22 mouse cellular contexts compared by ENCODE assay signal in the genomic region with DNA sequence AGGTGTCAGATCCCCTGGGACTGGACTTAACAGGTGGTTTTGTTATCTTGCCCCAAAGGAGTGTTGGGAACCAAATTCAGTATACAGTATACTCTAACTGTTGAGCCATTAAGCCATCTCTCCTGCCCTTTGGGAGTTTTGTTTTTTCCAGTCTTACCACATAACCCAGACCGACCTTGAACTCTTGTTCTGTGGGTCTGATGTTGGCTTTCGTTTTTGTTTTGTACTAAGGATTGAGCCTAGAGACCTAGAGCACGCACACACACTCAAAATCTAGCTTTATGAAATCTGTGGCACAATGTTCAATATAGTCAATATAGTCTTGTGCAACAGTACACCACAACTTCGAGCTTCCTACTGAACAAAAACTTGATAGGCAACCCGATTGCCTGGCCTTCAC. TPM values are rescaled to one million over a fixed set of nuclear protein-coding genes. Genes with fewer than 3 reads are reported as not detected.
DNase-seq lines count a peak whose midpoint lies in the region; ATAC-seq and TF ChIP-seq lines count a peak whose summit lies in the region.
"Had no signal": no experiment of that assay in that cellular context is flagged by ENCODE, and none has a peak within 500 bp of the region (broad histone marks: within the 10 kb centered on the region; RNA-seq: fewer than 3 reads in every experiment).

No protein-coding gene starts in this region.

- H3K4me1 ChIP-seq in liver, embryonic 11.5 days (replicated peaks; ENCODE audit: control insufficient read depth, insufficient read depth, low read length) = no peaks in the 10 kb centered on the region
- H3K4me1 ChIP-seq in liver, embryonic 12.5 days = no peaks in the 10 kb centered on the region
- H3K4me1 ChIP-seq in liver, postnatal 0 days (ENCODE audit: insufficient read depth) = no peaks in the 10 kb centered on the region
- H3K4me1 ChIP-seq in limb, embryonic 10.5 days = no peaks in the 10 kb centered on the region
- H3K4me1 ChIP-seq: embryonic facial prominence, embryonic 13.5 days; embryonic facial prominence, embryonic 15.5 days; forebrain, embryonic 10.5 days; forebrain, embryonic 12.5 days had no signal

- no peaks in the 10 kb centered on the region for H3K9me3 ChIP-seq in liver, embryonic 11.5 days (ENCODE audit: control insufficient read depth, low read length)
- no peaks in the 10 kb centered on the region for H3K9me3 ChIP-seq in liver, embryonic 12.5 days (replicated peaks)
- no peaks in the 10 kb centered on the region for H3K9me3 ChIP-seq in liver, postnatal 0 days (ENCODE audit: low read length)
- H3K9me3 ChIP-seq in limb, embryonic 10.5 days (replicated peaks) = no peaks in the 10 kb centered on the region
- H3K9me3 ChIP-seq: embryonic facial prominence, embryonic 13.5 days; embryonic facial prominence, embryonic 15.5 days; forebrain, embryonic 10.5 days; forebrain, embryonic 12.5 days had no signal

- no peak for TF ChIP-seq EP300 in liver, postnatal 0 days (IDR thresholded peaks at IDR 0.05; ENCODE audit: low read depth)

- H3K27ac ChIP-seq in liver, embryonic 11.5 days (ENCODE audit: low read depth, low read length) = no peak overlapping the region
- no peak overlapping the region for H3K27ac ChIP-seq in liver, embryonic 12.5 days
- peak overlapping the region; percentile 37 for H3K27ac ChIP-seq in liver, postnatal 0 days (ENCODE audit: low read depth)
- no peak overlapping the region for H3K27ac ChIP-seq in limb, embryonic 10.5 days
- H3K27ac ChIP-seq: embryonic facial prominence, embryonic 13.5 days; embryonic facial prominence, embryonic 15.5 days; forebrain, embryonic 10.5 days; forebrain, embryonic 12.5 days had no signal

- no peak overlapping the region for H3K4me3 ChIP-seq in liver, embryonic 11.5 days (ENCODE audit: low read depth, low read length)
- no peak overlapping the region for H3K4me3 ChIP-seq in liver, embryonic 12.5 days
- H3K4me3 ChIP-seq in liver, postnatal 0 days (ENCODE audit: low read depth, low read length) = no peak overlapping the region
- H3K4me3 ChIP-seq in limb, embryonic 10.5 days = no peak overlapping the region
- H3K4me3 ChIP-seq: embryonic facial prominence, embryonic 13.5 days; embryonic facial prominence, embryonic 15.5 days; erythroblast, embryonic 14.5 days; forebrain, embryonic 10.5 days; forebrain, embryonic 12.5 days had no signal

- H3K9ac ChIP-seq in liver, embryonic 11.5 days (ENCODE audit: low read depth, low read length) = no peak overlapping the region
- H3K9ac ChIP-seq in liver, embryonic 12.5 days = no peak overlapping the region
- H3K9ac ChIP-seq in liver, postnatal 0 days (replicated peaks) = no peak overlapping the region
- H3K9ac ChIP-seq: embryonic facial prominence, embryonic 13.5 days; embryonic facial prominence, embryonic 15.5 days; forebrain, embryonic 12.5 days had no signal

- peak; percentile 29; the same call in 1 of the 2 replicates for ATAC-seq in liver, embryonic 11.5 days (replicated peaks; ENCODE audit: low FRiP score)
- no peak for ATAC-seq in liver, embryonic 12.5 days
- ATAC-seq in liver, postnatal 0 days = peak; percentile 83
- ATAC-seq: forebrain, embryonic 14.5 days; forebrain, embryonic 16.5 days had no signal

- 85% methylated on average over 5 of the region's 5 CpGs for WGBS in liver, embryonic 11.5 days
- WGBS in liver, embryonic 12.5 days (ENCODE audit: insufficient replicate concordance) = 86% methylated on average over 5 of the region's 5 CpGs
- 67% methylated on average over 5 of the region's 5 CpGs for WGBS in liver, postnatal 0 days (ENCODE audit: insufficient replicate concordance)
- WGBS in limb, embryonic 10.5 days = 95% methylated on average over 5 of the region's 5 CpGs

- no peak for TF ChIP-seq CTCF in liver, postnatal 0 days (IDR thresholded peaks at IDR 0.05; ENCODE audit: low read depth)

- peaks cover 36% of the 10 kb centered on the region for H3K36me3 ChIP-seq in liver, embryonic 11.5 days (ENCODE audit: control insufficient read depth, insufficient read depth, low read length)
- peaks cover 56% of the 10 kb centered on the region for H3K36me3 ChIP-seq in liver, embryonic 12.5 days
- H3K36me3 ChIP-seq in liver, postnatal 0 days (replicated peaks; ENCODE audit: insufficient read depth, low read length) = peaks cover 40% of the 10 kb centered on the region
- peaks cover 58% of the 10 kb centered on the region for H3K36me3 ChIP-seq in limb, embryonic 10.5 days

- H3K4me2 ChIP-seq in liver, embryonic 11.5 days = no peak overlapping the region
- H3K4me2 ChIP-seq in liver, embryonic 12.5 days = no peak overlapping the region
- no peak overlapping the region for H3K4me2 ChIP-seq in liver, postnatal 0 days (ENCODE audit: low read depth, low read length)
- H3K4me2 ChIP-seq: embryonic facial prominence, embryonic 13.5 days; embryonic facial prominence, embryonic 15.5 days; forebrain, embryonic 12.5 days had no signal

- intact Hi-C loops in heart, postnatal 10 days (cut with DNase I) = no loop called here

- peak; percentile 17 for DNase-seq in heart, adult 11 months
- no peak for DNase-seq in heart, postnatal 10 days
- no peak for DNase-seq in liver, embryonic 11.5 days (ENCODE audit: low spot score)
- no peak for DNase-seq in liver, postnatal 0 days
- no peak for DNase-seq in limb, embryonic 10.5 days (ENCODE audit: low spot score)
- DNase-seq: adrenal gland, adult 2 months; adrenal gland, postnatal 10 days; cerebellum, adult 11 months; cerebellum, adult 18-20 months; cerebellum, adult 8-10 months; cerebellum, adult 9-11 months; cerebellum, postnatal 14 days; cerebellum, postnatal 36 days; embryo, embryonic 11 days had no signal

- no peaks in the 10 kb centered on the region for H3K27me3 ChIP-seq in liver, embryonic 11.5 days (replicated peaks; ENCODE audit: control insufficient read depth, insufficient read depth, low read length)
- H3K27me3 ChIP-seq in liver, embryonic 12.5 days (replicated peaks) = no peaks in the 10 kb centered on the region
- no peaks in the 10 kb centered on the region for H3K27me3 ChIP-seq in liver, postnatal 0 days (ENCODE audit: insufficient read depth, low read length)
- H3K27me3 ChIP-seq in limb, embryonic 10.5 days (ENCODE audit: low read depth, poor library complexity, severe bottlenecking) = no peaks in the 10 kb centered on the region
- H3K27me3 ChIP-seq: embryonic facial prominence, embryonic 13.5 days; embryonic facial prominence, embryonic 15.5 days; forebrain, embryonic 12.5 days had no signal

RNA-seq across cellular contexts. Expression of gene Rbbp6, which starts 39.0 kb away (rescaled TPM):
- total RNA-seq in heart, postnatal 10 days (2021) = 10 to 100 TPM; 45.6 to 51.7 TPM
- 25.4 and 32.2 TPM in 2 replicates for polyA plus RNA-seq in liver, embryonic 11.5 days (2014; fragmentation: Nextera tagmentation; extraction: Ambion mirVana)
- polyA plus RNA-seq in liver, embryonic 12.5 days (2016; fragmentation: Nextera tagmentation; extraction: Ambion mirVana) = 15.8 and 17.6 TPM in 2 replicates
- 7.8 and 8.7 TPM in 2 replicates for polyA plus RNA-seq in liver, postnatal 0 days (2015; fragmentation: Nextera tagmentation; extraction: Ambion mirVana)
- polyA plus RNA-seq in limb, embryonic 10.5 days (2016; fragmentation: Nextera tagmentation; extraction: Ambion mirVana) = 27.5 and 28.9 TPM in 2 replicates
